Mouse (Mus musculus) activated CD4-positive, CD25-positive, alpha-beta regulatory T cell, adult 4 months (primary cell): ENCODE measurements around the gene Gal3st2c. TPM values are rescaled to one million over a fixed set of nuclear protein-coding genes. Genes with fewer than 3 reads are reported as not detected.
"Not testable (repeated sequence)": the region's sequence is repeated elsewhere in the genome, so short reads cannot be mapped to it uniquely, and the experiment has no call there.

Experiments used
- ATAC-seq: one replicate; pipeline ENCODE4 v1.8.0; 2017
- polyA plus RNA-seq, 2 experiments: library from polyadenylated mRNA; unstranded; fragments of 100-300 nt; shearing (Covaris generic); gene quantifications; one replicate each; pipeline ENCODE4 v1.2.1; 2017

The Gal3st2c gene
- polyA plus RNA-seq, 2 experiments from 2014 or later, result 0.12 TPM; not detected in 1

- no peak for ATAC-seq
Observed at GRCm38 (mm10) chr1:94051104-94051503, 60.8 kb downstream of the Gal3st2c start.

DNA sequence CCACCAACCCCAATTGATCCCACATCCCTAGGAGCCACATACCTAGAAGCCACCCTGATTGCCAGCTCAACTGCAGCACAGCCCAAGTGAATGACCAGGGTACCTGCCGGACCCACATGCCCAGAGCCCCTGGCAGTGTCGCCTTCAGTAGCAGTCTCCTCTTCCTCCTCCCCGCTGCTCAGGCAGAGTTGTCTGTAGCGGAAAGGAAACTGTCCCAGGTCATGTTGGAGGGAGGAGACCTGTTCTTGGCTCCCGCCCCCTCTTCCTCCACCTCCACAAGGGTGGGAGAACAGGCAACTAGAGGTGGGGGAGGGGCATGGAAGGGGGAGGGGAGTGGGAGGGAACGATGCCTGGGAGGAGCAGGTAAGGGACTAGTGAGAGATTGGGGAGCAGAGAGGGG lies 62.1 kb downstream of the Gal3st2c start, which contains the start of gene Pdcd1:
Gene Pdcd1, minus strand, starts transcription at position 181 of the 400 bp plus-strand sequence.
- peak; percentile 55 for ATAC-seq

DNA sequence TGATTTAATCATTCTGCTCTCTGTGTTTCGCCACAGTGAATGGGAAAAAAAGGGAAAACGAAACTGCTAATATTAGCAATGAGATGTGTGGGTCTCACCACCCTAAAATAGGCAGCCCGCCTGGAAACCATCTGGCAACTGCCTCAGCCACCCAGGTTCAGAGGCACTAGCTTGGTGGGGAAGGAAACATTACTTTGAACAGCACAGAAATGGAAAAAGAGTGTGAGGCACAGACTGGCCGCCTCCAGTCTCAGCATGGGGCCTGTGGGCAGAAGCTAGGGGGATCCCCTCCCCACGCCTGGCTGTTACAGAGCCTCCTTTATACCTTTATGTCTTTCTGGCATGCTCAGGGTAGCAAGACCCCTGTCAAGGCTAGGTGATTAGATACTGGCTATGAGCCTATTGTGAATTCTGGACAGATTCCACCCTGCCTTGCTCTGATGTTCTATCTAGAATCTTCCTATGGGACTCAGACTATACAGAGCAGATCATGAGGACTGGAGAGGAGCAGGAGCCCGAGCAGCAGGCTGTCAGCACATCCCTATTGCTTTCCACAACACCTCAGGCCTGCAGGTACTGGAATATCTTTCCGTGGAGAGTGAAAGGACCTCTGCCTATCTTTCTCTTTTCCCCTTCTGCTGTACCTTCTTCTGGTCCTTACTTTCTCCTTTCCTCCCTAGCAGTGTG lies 63.4 kb downstream of the Gal3st2c start:
- ATAC-seq, result peak; percentile 57

- no peak for ATAC-seq
Observed at GRCm38 (mm10) chr1:94054481-94054880, 64.2 kb downstream of the Gal3st2c start.

DNA sequence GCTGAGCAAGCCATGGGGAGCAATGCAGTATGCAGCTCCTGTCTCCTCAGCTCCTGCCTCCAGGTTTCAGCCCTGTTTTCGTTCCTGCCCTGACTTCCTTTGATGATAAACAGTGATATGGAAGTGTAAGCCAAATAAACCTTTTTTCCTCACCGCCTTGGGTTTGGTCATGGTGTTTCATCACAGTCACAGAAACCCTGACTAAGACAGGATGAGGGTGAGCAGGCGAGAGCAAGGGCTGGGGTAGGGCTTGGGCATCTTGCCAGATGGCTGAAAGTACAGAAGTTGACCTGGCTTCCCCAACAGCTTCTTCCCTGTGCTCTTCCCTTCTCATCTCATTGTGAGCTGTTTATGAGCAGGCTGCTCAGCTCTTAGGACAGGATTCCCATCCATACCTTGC lies 65.7 kb downstream of the Gal3st2c start:
- ATAC-seq, result peak; percentile 16

- no peak for ATAC-seq
Observed at GRCm38 (mm10) chr1:94057401-94057800, 67.1 kb downstream of the Gal3st2c start.

DNA sequence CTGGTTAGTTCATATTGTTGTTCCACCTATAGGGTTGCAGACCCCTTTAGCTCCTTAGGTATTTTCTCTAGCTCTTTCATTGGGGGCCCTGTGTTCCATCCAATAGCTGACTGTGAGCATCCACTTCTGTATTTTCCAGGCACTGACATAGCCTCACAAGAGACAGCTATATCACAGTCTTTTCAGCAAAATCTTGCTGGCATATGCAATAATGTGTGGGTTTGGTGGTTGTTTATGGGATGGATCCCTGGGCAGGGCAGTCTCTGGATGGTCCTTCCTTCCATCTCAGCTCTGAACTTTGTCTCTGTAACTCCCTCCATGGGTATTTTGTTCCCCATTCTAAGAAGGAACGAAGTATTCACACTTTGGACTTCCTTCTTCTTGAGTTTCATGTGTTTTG lies 68.0 kb downstream of the Gal3st2c start:
- ATAC-seq, result not testable (repeated sequence)

Other genes starting within 250 kb of the Gal3st2c start
- gene Atg4b, start 239.0 kb upstream of the Gal3st2c start, polyA plus RNA-seq, result 10 to 100 TPM; 54.1 to 77.9 TPM
- gene Thap4, start 235.6 kb upstream of the Gal3st2c start, polyA plus RNA-seq, result 10 to 100 TPM; 15.3 to 16.5 TPM
- gene Dtymk, start 188.6 kb upstream of the Gal3st2c start, polyA plus RNA-seq, result 100 to 1,000 TPM; 129 to 134 TPM
- 10 to 100 TPM; 19.8 to 21.8 TPM for gene Ing5, start 186.5 kb upstream of the Gal3st2c start, polyA plus RNA-seq
- 10 to 100 TPM; 15.5 to 20.9 TPM for gene D2hgdh, start 165.6 kb upstream of the Gal3st2c start, polyA plus RNA-seq
- not detected for gene Gal3st2, start 129.2 kb upstream of the Gal3st2c start, polyA plus RNA-seq
- under 1 TPM in 1 of 2 experiments, not detected in 1; 0.12 TPM for gene Gal3st2b, start 72.2 kb upstream of the Gal3st2c start, polyA plus RNA-seq
- under 1 TPM in 1 of 2 experiments, not detected in 1; 0.15 TPM for gene Neu4, start 29.9 kb downstream of the Gal3st2c start, polyA plus RNA-seq
- gene Pdcd1, start 62.0 kb downstream of the Gal3st2c start, polyA plus RNA-seq, result 100 to 1,000 TPM; 116 to 187 TPM